Mouse (Mus musculus) heart, postnatal 14 days (tissue): ENCODE results near the gene Gpr89. TPM values are rescaled to one million over a fixed set of nuclear protein-coding genes. Genes with fewer than 3 reads are reported as not detected.

Experiments
- DNase-seq, 2 experiments: peaks; one replicate each; pipeline ENCODE4 v3.0.0; 2021 to 2022
- intact Hi-C: fragments of 180-260 bp; cut with DNase I; formaldehyde crosslinking; loops from one replicate; pipeline ENCODE4 v1.15.1; 2025
- total RNA-seq, 2 experiments: library from RNA; stranded (reverse); gene quantifications; 2 replicates each; pipeline ENCODE4 v1.2.3; 2021

Gene Gpr89
- total RNA-seq, 2 experiments from 2014 or later: 19.0 to 21.0 TPM

DNA sequence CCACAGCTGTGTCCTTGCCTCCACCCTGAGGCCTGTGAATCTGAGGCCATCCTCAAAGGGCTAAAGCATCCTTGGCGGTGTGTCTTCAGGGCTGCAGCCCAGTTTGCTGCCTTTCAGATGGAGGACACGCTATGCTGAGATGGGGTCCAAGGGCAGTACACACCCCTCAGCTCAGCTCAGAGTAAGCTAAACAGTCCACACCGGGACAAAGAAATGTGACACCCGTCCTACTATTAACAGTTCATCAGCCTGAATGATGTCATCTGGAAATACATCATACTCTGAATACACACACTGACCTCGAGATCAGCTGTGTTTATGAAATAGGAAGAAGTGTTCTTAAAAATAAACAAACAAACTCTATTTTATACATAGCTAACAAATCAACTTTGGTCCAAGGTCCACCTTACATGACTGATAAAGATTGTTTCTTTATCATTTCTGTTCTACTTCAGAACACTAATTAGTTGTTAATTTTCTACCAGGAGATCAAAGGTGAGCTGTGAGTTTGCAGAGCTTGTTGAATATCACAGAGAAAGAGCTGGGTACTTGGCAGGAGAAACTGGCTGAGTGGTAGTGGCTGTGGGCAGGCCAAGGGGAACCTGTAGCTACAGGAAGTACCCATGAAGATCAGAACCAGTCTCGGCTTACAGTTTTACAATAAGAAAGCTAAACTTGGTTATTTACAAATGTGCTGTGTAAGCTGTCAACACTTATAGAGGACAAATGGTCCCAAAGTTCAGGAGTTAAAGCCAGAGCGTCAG, 30.2 kb downstream of the Gpr89 start:
- intact Hi-C loops: no loop called here
- DNase-seq: no peak

DNA sequence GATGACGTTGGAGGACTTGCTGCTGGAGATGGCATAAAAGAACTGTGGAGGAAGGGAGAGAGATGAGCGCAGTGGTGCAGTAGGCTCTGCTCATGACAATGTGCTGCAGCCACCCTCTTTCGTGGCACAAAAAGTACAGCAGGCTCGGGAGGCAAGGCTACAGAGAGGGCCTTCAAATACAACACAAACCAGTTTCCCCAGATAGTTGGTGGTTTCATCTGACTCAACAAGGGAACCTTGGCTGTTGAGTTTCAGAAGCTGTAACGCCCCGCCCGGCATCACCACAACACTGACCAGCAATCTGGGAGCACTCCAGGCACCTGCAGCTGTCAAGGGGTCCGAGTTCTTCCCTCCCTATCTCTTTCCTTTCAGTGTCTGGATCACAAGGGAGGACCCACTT, 32.6 kb downstream of the Gpr89 start:
- DNase-seq: no peak
- intact Hi-C loops: no loop called here

DNA sequence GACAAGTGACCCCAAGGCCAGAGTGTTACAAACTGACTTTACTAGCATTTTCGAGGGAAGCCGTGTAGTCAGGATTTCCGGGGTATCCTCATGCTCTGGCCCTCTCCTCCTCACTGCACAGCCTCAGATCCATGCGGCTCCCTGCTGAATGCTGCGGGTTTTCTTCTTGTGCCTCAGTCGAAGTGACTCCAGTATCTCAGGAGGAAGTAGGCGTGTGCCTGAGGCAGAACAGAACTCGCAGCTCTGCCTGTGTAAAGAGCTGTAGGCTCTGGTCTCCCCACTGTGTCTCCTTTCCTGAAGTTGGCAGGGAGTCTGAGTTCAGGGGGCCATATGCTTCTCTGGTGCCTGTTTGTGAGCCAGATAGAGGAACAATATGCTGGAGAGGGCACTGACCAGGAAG, 34.1 kb downstream of the Gpr89 start:
- DNase-seq: no peak
- intact Hi-C loops: no loop called here

DNA sequence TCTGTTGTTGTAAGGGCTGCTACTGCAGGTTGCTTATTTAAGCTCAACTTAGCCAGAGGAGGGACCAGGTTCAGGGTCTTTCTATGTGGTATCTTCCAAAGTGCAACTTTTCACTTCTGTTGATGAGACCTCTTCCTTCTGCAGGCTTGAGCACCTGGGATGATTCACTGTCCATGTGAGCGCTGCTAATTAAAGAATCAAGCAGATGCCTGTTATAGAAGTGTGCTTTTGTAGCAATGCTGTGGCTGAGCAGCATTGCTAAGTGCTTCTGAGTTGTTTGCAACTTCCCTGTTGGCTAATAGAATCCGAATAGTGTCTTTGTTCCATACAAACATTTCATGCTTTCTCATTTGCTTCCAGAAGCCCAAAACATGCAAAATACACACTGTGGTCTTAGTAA, 34.9 kb downstream of the Gpr89 start:
- DNase-seq: no peak
- intact Hi-C loops: no loop called here

DNA sequence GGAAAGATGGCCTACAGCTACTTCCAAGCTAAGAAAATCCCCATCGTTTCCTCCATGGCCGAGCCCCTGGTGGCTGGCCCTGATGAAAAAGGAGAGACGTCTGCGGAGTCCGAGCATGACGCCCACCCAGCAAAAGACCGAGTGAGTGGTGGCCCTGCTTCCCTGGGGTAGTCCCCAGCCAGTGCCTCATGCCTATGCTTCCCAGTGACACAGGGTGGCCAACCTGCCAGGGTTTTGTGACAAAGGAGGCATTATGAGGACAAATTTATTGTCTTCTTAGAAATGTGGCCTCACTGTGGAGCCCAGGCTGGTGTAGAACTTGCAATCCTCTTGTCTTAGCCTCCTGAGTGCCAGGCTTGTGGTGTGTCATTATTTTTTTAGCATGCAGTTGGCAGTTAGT, 36.1 kb downstream of the Gpr89 start:
- intact Hi-C loops: no loop called here
- DNase-seq: no peak

DNA sequence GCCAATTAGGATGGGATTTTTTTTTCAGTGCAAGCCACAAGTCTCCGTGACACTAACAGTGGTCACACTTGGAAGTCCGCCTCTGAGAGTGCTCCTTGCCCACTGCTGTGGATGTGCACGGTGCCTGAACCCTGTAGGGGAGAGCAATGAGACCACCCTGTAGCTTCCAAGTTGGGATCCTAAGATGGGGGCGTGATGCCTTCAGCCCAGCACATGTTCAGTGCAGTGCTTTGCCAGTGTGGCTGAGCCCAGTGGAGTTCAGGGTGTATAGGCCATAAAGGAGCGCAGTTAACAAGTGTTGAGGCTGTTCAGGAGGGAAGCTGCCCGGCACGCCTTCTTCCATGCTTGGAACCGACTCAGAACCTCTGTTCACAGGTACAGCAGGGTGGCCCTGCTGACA, 36.6 kb downstream of the Gpr89 start:
- intact Hi-C loops: no loop called here

DNA sequence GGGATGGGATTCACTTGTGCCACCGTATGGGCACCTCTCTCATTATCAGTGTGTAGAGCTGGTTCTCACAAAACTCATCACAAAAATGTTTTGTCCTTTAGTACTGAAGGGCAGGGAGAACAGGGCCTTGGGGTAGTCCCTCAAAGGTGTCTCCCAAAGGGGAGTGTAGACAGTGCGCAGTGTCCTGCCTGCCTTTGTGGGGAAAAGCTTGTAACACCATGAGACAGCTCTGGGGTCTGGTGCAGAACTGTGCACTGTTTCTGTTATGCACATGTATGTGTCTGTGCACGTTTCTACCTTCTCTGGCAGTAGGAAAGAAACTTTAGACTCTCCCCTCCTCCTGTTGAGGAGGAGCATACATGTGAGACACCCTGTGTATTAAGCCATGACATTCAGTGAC, 37.3 kb downstream of the Gpr89 start:
- intact Hi-C loops: no loop called here
- DNase-seq: no peak

More for the DNA sequence above, 36.6 kb downstream of the Gpr89 start:
- no peak for DNase-seq

DNA sequence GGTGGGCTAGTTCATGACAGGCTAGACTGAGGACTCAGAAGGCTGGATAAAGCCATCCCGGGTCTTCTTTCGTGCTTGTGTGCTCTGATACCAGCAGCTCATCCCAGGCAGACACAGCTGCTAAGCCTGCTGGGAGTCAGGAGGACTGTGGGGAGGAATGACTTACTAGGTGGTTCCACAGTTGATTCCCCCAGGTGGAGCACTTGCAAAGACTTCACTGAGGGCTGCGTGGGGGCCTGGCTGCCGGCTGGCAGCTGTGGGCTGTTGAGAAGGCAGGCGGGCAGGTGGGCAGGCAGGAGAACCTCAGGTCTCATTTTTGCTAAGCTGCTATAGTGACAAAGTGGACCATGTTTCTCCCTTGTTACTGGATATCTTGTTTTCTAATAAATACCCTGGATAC, 44.6 kb downstream of the Gpr89 start:
- no peak for DNase-seq
- intact Hi-C loops: no loop called here

DNA sequence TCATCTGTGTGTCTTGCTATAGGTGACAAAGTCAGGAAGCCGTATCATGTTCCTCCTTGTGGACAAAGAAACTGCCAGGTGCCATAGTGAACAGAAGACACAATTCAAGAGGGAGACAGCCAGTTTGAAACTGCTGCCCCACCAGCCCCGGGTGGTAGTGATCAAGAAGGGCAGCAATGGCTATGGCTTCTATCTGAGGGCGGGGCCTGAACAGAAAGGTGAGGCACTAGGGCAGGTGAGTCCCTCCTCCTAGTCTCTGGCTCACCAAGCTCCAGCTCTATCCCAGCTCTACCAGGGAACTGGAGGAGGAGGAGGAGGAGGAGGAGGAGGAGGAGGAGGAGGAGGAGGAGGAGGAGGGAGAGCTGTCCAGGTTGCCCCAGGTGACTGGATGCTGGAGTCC, 49.3 kb downstream of the Gpr89 start:
- no peak for DNase-seq

DNA sequence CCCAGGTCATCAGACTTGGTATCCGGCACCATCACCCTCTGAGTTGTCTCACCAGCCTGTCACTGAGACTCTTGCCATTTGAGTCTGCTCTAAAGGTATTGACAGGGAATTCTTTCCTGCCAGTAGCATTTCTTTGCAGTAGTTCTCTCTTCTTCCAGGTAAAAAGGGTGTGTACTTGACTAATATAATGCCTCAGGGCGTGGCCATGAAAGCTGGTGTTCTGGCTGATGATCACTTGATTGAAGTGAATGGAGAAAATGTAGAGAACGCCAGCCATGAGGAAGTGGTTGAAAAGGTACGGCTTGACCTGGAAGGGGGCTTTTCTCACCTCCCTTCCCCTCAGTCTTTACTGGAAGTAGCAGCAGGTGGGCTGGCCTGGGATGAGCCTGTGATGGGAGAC, 50.8 kb downstream of the Gpr89 start:
- no peak for DNase-seq
- intact Hi-C loops: no loop called here

More for the DNA sequence above, 49.3 kb downstream of the Gpr89 start:
- intact Hi-C loops: no loop called here

DNA sequence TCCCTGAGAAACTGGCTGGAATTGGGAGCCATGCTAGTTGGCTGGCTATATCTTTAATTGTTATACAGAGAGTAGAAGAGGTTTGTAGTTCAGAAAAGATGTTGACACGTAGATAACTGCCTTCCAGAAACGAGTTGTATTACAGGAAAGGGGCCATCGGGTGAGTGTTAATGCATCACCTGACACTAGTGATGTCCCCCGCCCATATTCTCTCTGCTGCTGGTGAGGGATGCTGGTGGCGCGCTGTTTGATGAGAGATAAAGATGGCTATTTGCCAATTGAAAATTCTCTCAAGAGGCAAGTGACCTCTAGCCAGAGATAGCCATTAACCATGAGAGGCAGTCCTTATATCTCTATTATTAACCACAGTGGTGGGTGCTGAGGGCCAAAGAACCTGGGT, 52.6 kb downstream of the Gpr89 start:
- intact Hi-C loops: no loop called here
- no peak for DNase-seq

DNA sequence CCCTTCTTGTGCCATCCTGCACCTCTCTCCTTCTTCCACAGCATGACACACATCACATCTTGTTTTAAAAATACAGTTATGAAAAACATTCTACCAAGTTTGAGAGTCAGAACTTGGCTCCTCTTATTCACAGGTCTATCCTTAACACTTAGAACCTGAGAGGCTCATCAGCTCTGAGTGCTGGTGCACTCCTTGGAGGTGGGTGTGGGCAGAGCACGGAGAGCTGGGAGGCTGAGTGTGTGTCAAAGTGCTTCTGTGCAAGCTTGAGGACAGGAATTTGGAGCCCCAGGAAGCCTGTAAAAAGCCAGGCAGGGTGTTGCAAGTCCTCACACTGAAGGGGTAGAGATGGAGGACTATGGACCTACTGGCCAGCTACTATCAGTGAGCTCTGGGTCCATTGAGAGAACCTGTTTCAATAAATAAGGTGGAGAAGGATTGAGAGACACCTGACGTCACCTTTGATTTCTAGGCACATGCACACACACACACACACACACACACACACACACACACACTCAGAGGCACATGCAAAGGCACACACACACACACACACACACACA, 55.9 kb downstream of the Gpr89 start:
- DNase-seq: no peak
- intact Hi-C loops: no loop called here

DNA sequence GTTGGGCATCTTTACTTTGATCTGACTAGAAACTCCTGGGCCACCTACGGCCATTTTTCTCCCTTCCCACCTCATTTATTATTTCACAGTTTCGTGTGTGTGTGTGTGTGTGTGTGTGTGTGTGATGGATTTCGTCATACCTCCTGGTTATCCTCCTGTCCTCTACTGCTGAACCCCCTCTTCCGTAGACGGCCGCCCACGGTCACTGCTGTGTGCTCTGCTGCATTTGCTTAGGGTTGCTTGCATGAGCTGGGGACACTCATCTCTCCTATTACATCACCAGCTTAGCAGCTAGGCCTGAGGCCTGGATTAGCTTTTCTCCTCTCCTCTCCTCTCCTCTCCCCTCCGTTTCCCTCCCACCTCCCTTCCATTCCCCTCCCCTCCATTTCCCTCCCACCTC, 56.7 kb downstream of the Gpr89 start:
- DNase-seq: no peak
- intact Hi-C loops: no loop called here

DNA sequence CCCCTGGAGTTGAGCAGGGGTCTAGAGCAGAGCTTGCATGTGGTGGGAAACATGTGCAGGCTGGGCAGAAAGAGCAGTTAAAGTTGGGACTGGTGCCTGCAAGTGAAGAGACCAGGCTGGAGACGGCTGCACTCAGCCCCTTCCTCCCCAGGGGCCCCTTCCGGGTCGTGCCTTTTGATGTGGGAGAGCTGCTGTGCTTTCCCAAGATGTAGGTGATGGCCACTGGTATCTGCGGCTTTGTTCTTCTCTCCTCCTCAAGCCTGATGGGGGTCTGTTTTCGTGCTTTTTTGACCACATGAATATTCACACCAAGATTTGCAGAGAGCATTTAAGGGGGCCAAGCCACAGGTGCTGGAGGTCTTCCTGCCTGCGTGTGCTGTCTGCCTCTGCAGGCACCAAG, 57.5 kb downstream of the Gpr89 start:
- DNase-seq: no peak
- intact Hi-C loops: no loop called here

DNA sequence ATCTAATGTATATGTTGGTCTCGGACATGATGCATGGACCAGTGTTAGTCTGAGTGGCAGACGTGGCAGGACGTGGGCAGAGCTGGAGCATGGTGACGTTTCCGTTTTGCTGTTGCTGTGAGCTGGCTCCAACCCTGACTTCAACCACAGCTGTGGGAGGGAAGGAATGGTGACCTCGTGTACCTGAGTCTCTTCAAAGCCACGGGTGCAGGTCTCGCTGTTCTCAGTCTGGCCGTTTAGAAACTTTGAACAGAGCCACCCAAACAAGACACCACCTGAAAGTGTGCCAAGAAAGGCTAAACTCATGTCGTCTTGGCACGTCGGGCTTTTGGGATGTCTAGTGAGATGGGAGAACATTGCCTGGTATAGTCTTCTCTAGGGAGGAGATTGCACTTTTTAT, 58.2 kb downstream of the Gpr89 start:
- DNase-seq: no peak
- intact Hi-C loops: no loop called here

DNA sequence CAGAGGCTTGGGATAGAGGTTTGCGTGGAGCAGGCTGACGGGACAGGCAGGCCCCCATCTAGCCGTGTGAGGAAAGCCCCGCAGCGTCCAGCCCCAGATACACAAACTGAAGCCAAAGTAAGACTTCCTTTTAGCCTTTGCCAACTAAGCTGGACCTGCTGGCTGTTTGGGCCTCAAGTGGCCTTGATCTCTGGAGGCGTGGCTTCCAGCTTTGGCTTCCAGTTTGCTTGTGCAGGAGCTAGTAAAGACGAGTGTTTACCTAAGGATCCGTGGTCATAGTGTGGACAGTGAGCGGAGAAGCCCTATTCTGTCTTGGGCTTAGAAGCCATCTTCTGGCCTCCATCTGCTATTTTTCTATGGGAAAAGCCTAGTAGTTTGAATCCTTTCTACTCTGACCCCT, 59.3 kb downstream of the Gpr89 start:
- intact Hi-C loops: no loop called here
- DNase-seq: no peak

DNA sequence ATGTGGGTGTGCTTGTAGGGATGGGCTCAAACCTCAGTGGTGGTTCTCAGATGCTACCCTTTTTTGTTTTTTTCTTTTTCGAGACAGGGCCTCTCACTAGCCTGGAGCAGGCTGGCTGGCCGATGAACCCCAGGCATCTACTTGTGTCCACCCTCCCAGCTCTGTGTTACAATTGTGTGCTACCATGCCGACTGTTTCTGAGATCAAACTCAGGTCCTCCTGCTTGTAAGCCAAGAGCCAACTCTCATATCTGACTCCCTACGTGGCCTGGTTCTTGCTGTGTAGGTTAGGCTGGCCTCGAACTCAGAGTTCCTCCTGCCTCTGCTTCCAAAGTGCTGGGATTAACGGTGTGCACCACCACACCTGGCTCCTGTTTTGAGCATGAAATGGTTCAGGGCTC, 60.0 kb downstream of the Gpr89 start:
- DNase-seq: no peak
- intact Hi-C loops: no loop called here

DNA sequence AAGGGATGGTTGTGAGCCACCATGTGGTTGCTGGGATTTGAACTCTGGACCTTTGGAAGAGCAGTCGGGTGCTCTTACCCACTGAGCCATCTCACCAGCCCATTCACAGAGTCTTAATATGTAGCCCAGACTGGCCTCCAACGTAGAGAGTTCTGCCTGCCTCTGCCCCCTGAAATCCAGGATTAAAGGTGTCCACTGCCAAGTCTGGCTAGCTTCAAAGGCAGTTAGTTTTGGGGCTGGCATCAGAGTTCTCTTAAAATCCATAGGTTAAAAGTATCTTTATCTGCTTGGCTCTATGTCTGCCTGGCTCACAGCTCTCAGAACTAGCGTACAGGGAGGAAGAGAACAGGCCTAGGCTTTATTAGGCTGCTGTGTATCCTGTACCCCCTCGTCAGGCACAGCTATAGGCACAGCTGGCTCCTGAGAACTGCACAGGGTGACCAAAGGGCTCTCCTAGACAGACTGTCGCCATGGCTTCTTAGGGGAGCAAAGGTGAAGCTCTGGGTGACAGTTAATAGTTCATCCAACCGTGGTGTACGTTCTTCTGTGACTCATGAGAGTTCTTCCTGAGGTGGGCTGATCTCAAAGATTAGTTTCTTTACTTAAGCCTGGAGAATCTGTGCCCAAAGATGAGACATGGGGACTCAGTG, 66.0 kb downstream of the Gpr89 start:
- intact Hi-C loops: no loop called here
- DNase-seq: no peak

DNA sequence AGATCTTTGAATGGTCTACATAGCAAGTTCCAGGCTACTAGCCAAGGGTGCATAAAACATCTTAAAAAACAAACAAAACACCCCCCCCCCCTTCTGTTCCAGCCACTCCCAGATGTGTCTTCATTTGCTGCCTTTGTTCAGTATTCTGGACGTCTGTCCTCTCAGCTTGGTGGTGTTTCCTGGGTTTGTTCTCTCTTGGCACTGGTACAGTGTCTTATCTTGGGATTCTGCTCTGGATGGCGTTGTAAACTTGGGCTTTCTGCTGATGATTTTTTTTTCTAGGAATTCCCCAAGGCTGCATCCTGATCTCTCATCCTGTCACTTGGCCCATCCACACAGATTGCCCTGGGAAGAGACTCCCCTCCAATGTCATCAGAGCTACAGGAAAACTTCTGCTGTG, 68.7 kb downstream of the Gpr89 start:
- intact Hi-C loops: no loop called here
- no peak for DNase-seq

DNA sequence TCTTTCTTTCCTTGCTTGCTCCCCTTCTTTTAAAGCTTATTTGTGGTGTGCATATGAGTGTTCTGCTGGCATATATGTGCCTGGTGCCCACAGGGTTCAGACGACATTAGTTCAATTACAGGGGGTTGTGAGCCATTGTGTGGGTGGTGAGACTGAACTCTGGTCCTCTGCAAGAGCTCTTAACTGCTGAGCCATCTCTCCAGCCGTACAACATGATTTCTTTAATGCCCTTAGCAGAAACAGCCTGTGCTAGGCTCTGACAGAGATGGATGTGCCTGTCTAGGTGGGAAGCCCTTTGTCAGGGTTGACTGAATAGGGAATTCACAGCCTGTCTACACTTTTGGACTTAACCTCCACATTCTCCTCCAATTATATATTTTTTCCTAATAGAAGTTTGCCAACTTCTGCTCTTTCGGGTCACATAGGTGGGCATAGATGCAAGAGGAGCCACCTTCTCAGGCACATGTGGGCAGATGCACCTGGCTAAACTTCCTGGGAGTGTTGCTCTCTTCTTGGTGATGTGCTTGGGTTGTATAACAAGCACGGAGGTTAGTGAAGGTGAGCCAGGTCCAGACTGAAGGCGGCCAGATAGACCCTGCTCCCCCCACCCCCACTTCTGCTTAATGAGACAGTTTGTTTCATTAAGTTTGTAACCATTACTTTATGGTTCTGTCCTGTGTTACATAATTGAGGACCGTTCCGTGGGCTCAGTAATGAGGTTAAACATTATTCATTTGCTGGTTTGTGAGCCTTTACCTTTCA, 70.4 kb downstream of the Gpr89 start:
- DNase-seq: no peak
- intact Hi-C loops: no loop called here

DNA sequence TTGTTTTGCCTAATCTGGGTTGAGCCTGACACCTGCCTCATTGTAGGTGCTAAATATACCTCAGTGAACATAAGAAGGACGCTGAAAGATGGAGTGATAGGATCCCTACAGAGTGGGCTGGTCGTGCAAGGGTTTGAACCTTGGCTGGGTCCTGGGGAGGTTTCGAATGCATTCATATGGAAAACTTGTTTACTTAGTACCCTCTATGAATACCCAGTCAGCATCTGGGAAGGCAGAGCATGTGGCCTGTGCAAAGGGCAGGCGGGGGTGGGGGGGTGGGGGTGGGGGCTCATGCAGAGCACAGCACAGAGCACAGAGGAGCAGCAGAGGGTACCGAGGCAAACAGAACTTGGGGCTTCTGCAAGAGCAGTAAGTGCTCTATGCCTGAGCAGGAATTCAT, 72.2 kb downstream of the Gpr89 start:
- no peak for DNase-seq
- intact Hi-C loops: no loop called here
